8 mouse cellular contexts compared by ENCODE assay signal in the genomic region with DNA sequence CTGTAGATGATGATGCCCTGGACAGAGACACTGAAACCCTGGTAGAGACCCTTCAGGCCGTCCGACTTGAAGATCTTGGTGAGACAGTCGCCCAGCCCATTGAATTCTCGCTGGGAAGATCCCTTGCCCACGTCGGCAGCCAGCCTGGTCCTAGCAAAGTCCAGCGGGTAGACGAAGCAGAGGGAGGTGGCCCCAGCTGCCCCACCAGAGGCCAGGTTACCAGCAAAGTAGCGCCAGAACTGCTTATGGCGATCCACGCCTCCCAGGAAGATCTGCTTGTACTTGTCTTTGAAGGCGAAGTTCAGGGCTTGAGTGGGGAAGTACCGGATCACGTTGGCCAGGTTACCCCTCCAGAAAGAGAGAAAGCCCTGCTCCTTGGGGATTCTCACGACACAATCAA. TPM values are rescaled to one million over a fixed set of nuclear protein-coding genes. Genes with fewer than 3 reads are reported as not detected.
A peak's percentile ranks its signal among the peaks of the same experiment; 100 is the strongest.
DNase-seq lines count a peak whose midpoint lies in the region; ATAC-seq and TF ChIP-seq lines count a peak whose summit lies in the region.

No protein-coding gene starts in this region.

- H3K27me3 ChIP-seq in embryonic facial prominence, embryonic 14.5 days (replicated peaks; ENCODE audit: control insufficient read depth, insufficient read depth, low read length), result no peaks in the 10 kb centered on the region
- no peaks in the 10 kb centered on the region for H3K27me3 ChIP-seq in intestine, embryonic 14.5 days (replicated peaks; ENCODE audit: control insufficient read depth, insufficient read depth, low read length)
- no peaks in the 10 kb centered on the region for H3K27me3 ChIP-seq in myocyte (ENCODE audit: control insufficient read depth, insufficient read depth, insufficient read length)

- peak overlapping the region; percentile 96 for H3K27ac ChIP-seq in gastrocnemius, adult 2 months
- H3K27ac ChIP-seq in embryonic facial prominence, embryonic 14.5 days (replicated peaks; ENCODE audit: low read depth, low read length), result no peak overlapping the region
- no peak overlapping the region for H3K27ac ChIP-seq in intestine, embryonic 14.5 days (ENCODE audit: low read depth)

- intact Hi-C loops in gastrocnemius, adult 2 months (cut with DNase I), result no loop called here

- peak overlapping the region; percentile 75 for H3K4me3 ChIP-seq in gastrocnemius, adult 2 months
- peak overlapping the region; percentile 93 for H3K4me3 ChIP-seq in embryonic facial prominence, embryonic 14.5 days (ENCODE audit: low read depth, low read length)
- peak overlapping the region; percentile 21 for H3K4me3 ChIP-seq in intestine, embryonic 14.5 days (ENCODE audit: low read depth, low read length)
- H3K4me3 ChIP-seq in myocyte, result peak overlapping the region; percentile 82

- peaks cover 47% of the 10 kb centered on the region for H3K36me3 ChIP-seq in embryonic facial prominence, embryonic 14.5 days (ENCODE audit: control insufficient read depth, insufficient read depth, low read length)
- H3K36me3 ChIP-seq in intestine, embryonic 14.5 days (ENCODE audit: control insufficient read depth, insufficient read depth, low read length), result peaks cover 50% of the 10 kb centered on the region
- peaks cover 28% of the 10 kb centered on the region for H3K36me3 ChIP-seq in myocyte (ENCODE audit: control insufficient read depth, insufficient read depth)

- no peak overlapping the region for H3ac ChIP-seq in myocyte (ENCODE audit: control insufficient read depth, insufficient read length)

- no peak for TF ChIP-seq POLR2A in myocyte (IDR thresholded peaks at IDR 0.05; ENCODE audit: insufficient read length, low read depth)

- DNase-seq in gastrocnemius, adult 2 months, result peak; percentile 40
- no peak for DNase-seq in gastrocnemius, postnatal 4 days (ENCODE audit: low spot score in 2 of 2)
- peak; percentile 23 to 33 for DNase-seq in B cell, adult 2 months
- no peak for DNase-seq in embryonic facial prominence, embryonic 14.5 days (ENCODE audit: low spot score)
- DNase-seq in intestine, embryonic 14.5 days (ENCODE audit: low spot score), result no peak
- DNase-seq in adrenal gland, postnatal 36 days, result no peak
- DNase-seq in ovary, adult 18-20 months (ENCODE audit: low spot score), result no peak

- H3K9me3 ChIP-seq in embryonic facial prominence, embryonic 14.5 days (ENCODE audit: control insufficient read depth, low read length), result no peaks in the 10 kb centered on the region
- H3K9me3 ChIP-seq in intestine, embryonic 14.5 days (ENCODE audit: control insufficient read depth, low read length), result no peaks in the 10 kb centered on the region

- peaks cover 21% of the 10 kb centered on the region for H3K4me1 ChIP-seq in embryonic facial prominence, embryonic 14.5 days (ENCODE audit: control insufficient read depth, insufficient read depth, low read length)
- peaks cover 25% of the 10 kb centered on the region for H3K4me1 ChIP-seq in intestine, embryonic 14.5 days (replicated peaks; ENCODE audit: control insufficient read depth, insufficient read depth, low read length)

- WGBS in embryonic facial prominence, embryonic 14.5 days, result 52% methylated on average over 15 of the region's 15 CpGs
- 86% methylated on average over 15 of the region's 15 CpGs for WGBS in intestine, embryonic 14.5 days

- peak overlapping the region; percentile 93 for H3K9ac ChIP-seq in embryonic facial prominence, embryonic 14.5 days (ENCODE audit: low read depth, low read length)
- no peak overlapping the region for H3K9ac ChIP-seq in intestine, embryonic 14.5 days (ENCODE audit: low read length)

- peak overlapping the region; percentile 81 for H3K4me2 ChIP-seq in embryonic facial prominence, embryonic 14.5 days (ENCODE audit: low read depth, low read length)
- peak overlapping the region; percentile 84 for H3K4me2 ChIP-seq in intestine, embryonic 14.5 days (ENCODE audit: low read length)
- peak overlapping the region; percentile 81 for H3K4me2 ChIP-seq in myocyte (ENCODE audit: low read depth)

- TF ChIP-seq CTCF in gastrocnemius, adult 2 months (IDR thresholded peaks at IDR 0.05), result no peak

- ATAC-seq in embryonic facial prominence, embryonic 14.5 days (ENCODE audit: low read depth), result no peak
- no peak for ATAC-seq in intestine, embryonic 14.5 days (replicated peaks; ENCODE audit: low FRiP score, low TSS enrichment, low read depth)

- peaks cover 26% of the 10 kb centered on the region for H3K79me2 ChIP-seq in myocyte (ENCODE audit: control insufficient read depth, insufficient read depth)

TF ChIP-seq in myocyte, 11 proteins besides CTCF, POLR2A, EP300 and RAD21:
- peak; percentile 56 for TF ChIP-seq POLR2AphosphoS2 (IDR thresholded peaks at IDR 0.05; ENCODE audit: insufficient read length, low read depth)
- TF ChIP-seq MYOG (IDR thresholded peaks at IDR 0.05; ENCODE audit: control insufficient read depth in 1 of 3, insufficient read depth in 1 of 3, insufficient read length in 2 of 3, low read depth in 2 of 3), result no peak

RNA-seq across cellular contexts. Expression of gene Slc25a4, which starts 2.0 kb away (rescaled TPM):
- 1,000 to 10,000 TPM; 2,736 to 3,418 TPM for total RNA-seq in gastrocnemius, adult 2 months (2021)
- 1,000 to 10,000 TPM; 1,578 to 1,616 TPM for total RNA-seq in gastrocnemius, postnatal 4 days (2021)
- polyA plus RNA-seq in embryonic facial prominence, embryonic 14.5 days (2014; fragmentation: Nextera tagmentation; extraction: Ambion mirVana), result 580 and 582 TPM in 2 replicates
- polyA plus RNA-seq in intestine, embryonic 14.5 days (2014; fragmentation: Nextera tagmentation; extraction: Ambion mirVana), result 516 and 522 TPM in 2 replicates
- 368 TPM for polyA plus RNA-seq in myocyte (2012; fragmentation: generic; extraction: Trizol)
- 100 to 1,000 TPM; 173 to 193 TPM for total RNA-seq in adrenal gland, postnatal 36 days (2021)

RNA-seq across cellular contexts. Expression of gene Snx25, which starts 57.1 kb away (rescaled TPM):
- 1 to 10 TPM; 6.0 to 6.4 TPM for total RNA-seq in gastrocnemius, adult 2 months (2021)
- total RNA-seq in gastrocnemius, postnatal 4 days (2021), result 10 to 100 TPM; 13.5 to 15.0 TPM
- 9.6 and 9.8 TPM in 2 replicates for polyA plus RNA-seq in embryonic facial prominence, embryonic 14.5 days (2014; fragmentation: Nextera tagmentation; extraction: Ambion mirVana)
- polyA plus RNA-seq in intestine, embryonic 14.5 days (2014; fragmentation: Nextera tagmentation; extraction: Ambion mirVana), result 11.1 and 11.2 TPM in 2 replicates
- polyA plus RNA-seq in myocyte (2012; fragmentation: generic; extraction: Trizol), result 4.4 TPM
- total RNA-seq in adrenal gland, postnatal 36 days (2021), result 10 to 100 TPM; 17.7 to 18.2 TPM

RNA-seq across cellular contexts. Expression of gene Cfap97, which starts 57.5 kb away (rescaled TPM):
- 10 to 100 TPM; 12.4 to 13.0 TPM for total RNA-seq in gastrocnemius, adult 2 months (2021)
- total RNA-seq in gastrocnemius, postnatal 4 days (2021), result 10 to 100 TPM; 15.9 to 16.7 TPM
- 22.9 and 26.0 TPM in 2 replicates for polyA plus RNA-seq in embryonic facial prominence, embryonic 14.5 days (2014; fragmentation: Nextera tagmentation; extraction: Ambion mirVana)
- 19.8 and 21.0 TPM in 2 replicates for polyA plus RNA-seq in intestine, embryonic 14.5 days (2014; fragmentation: Nextera tagmentation; extraction: Ambion mirVana)
- 2.9 TPM for polyA plus RNA-seq in myocyte (2012; fragmentation: generic; extraction: Trizol)
- total RNA-seq in adrenal gland, postnatal 36 days (2021), result 10 to 100 TPM; 16.3 to 22.1 TPM

Comparison
In these comparisons a context has a peak if more than half of its experiments do, and no peak if none do; other contexts are left out.
1. DNase-seq: peak in gastrocnemius, adult 2 months (single experiment) and B cell, adult 2 months (2 of 2); none in gastrocnemius, postnatal 4 days (0 of 2), embryonic facial prominence, embryonic 14.5 days (single experiment), intestine, embryonic 14.5 days (single experiment), adrenal gland, postnatal 36 days (0 of 2) and ovary, adult 18-20 months (single experiment).
2. H3K4me3 ChIP-seq: peak in every context shown above with its lines; median percentile 93 in embryonic facial prominence, embryonic 14.5 days; 82 in myocyte; 75 in gastrocnemius, adult 2 months; 21 in intestine, embryonic 14.5 days.
3. RNA of gene Slc25a4, which starts 2.0 kb away (total RNA-seq): 2,736 to 3,418 TPM in gastrocnemius, adult 2 months and 1,578 to 1,616 TPM in gastrocnemius, postnatal 4 days; 173 to 193 TPM in adrenal gland, postnatal 36 days; every median in the first group is over 4 times any median in the second.
4. Peak in every context shown above with its lines, with median percentiles within 50 percentile points of each other: H3K4me2 ChIP-seq.